Mouse (Mus musculus): ENCODE data around the gene Herpud1. TPM values are rescaled to one million over a fixed set of nuclear protein-coding genes. Genes with fewer than 3 reads are reported as not detected.
"Not testable (repeated sequence)": the region's sequence is repeated elsewhere in the genome, so short reads cannot be mapped to it uniquely, and the experiment has no call there.

Gene Herpud1
- polyA plus RNA-seq, 1 experiment from 2014 or later = 56.8 TPM

- no peak overlapping the region for H3K27ac ChIP-seq
- H3K4me3 ChIP-seq = no peak overlapping the region
- H3K9me3 ChIP-seq (replicated peaks) = no peaks in the 10 kb centered on the region
- ATAC-seq (ENCODE audit: low FRiP score) = no peak
- H3K4me2 ChIP-seq (replicated peaks) = no peak overlapping the region
- peaks cover 49% of the 10 kb centered on the region for H3K36me3 ChIP-seq
- H3K4me1 ChIP-seq = no peaks in the 10 kb centered on the region
- no peak overlapping the region for H3K9ac ChIP-seq
- no peaks in the 10 kb centered on the region for H3K27me3 ChIP-seq
- 90% methylated on average over 6 of the region's 6 CpGs for WGBS
These were observed 9.8 kb downstream of the Herpud1 start for GRCm38 (mm10) chr8:94395851-94396540.

GRCm38 (mm10) chr8:94396964-94397657, 10.9 kb downstream of the Herpud1 start:
- no peak overlapping the region for H3K4me2 ChIP-seq (replicated peaks)
- H3K27me3 ChIP-seq = no peaks in the 10 kb centered on the region
- no peaks in the 10 kb centered on the region for H3K9me3 ChIP-seq (replicated peaks)
- no peak overlapping the region for H3K4me3 ChIP-seq
- peaks cover 37% of the 10 kb centered on the region for H3K36me3 ChIP-seq
- H3K27ac ChIP-seq = no peak overlapping the region
- no peak overlapping the region for H3K9ac ChIP-seq
- 66% methylated on average over 11 of the region's 11 CpGs for WGBS
- no peaks in the 10 kb centered on the region for H3K4me1 ChIP-seq
- ATAC-seq (ENCODE audit: low FRiP score) = no peak

- no peak overlapping the region for H3K27ac ChIP-seq
- no peaks in the 10 kb centered on the region for H3K9me3 ChIP-seq (replicated peaks)
- H3K4me1 ChIP-seq = no peaks in the 10 kb centered on the region
- WGBS = 83% methylated on average over 6 of the region's 6 CpGs
- H3K9ac ChIP-seq = no peak overlapping the region
- H3K4me3 ChIP-seq = no peak overlapping the region
- peaks cover 25% of the 10 kb centered on the region for H3K36me3 ChIP-seq
- ATAC-seq (ENCODE audit: low FRiP score) = no peak
- no peaks in the 10 kb centered on the region for H3K27me3 ChIP-seq
- H3K4me2 ChIP-seq (replicated peaks) = no peak overlapping the region
These were observed 12.3 kb downstream of the Herpud1 start for GRCm38 (mm10) chr8:94398587-94398986.

- Histone ChIP-seq H3K4me2 (replicated peaks) (no peak overlapping the region), H3K27ac (no peak overlapping the region), H3K9ac (no peak overlapping the region), H3K4me1 (no peaks in the 10 kb centered on the region), H3K27me3 (no peaks in the 10 kb centered on the region), H3K36me3 (peaks cover 18% of the 10 kb centered on the region), H3K9me3 (replicated peaks) (no peaks in the 10 kb centered on the region), H3K4me3 (no peak overlapping the region)
- WGBS = 88% methylated on average over 3 of the region's 3 CpGs
- ATAC-seq (ENCODE audit: low FRiP score) = no peak
These were observed 13.2 kb downstream of the Herpud1 start for GRCm38 (mm10) chr8:94399361-94399953.

GRCm38 (mm10) chr8:94399957-94400356, 13.7 kb downstream of the Herpud1 start:
- H3K9me3 ChIP-seq (replicated peaks); H3K27ac ChIP-seq: not testable (repeated sequence)

GRCm38 (mm10) chr8:94408443-94409080, 22.3 kb downstream of the Herpud1 start:
- H3K9me3 ChIP-seq (replicated peaks) = no peaks in the 10 kb centered on the region
- H3K4me2 ChIP-seq (replicated peaks) = no peak overlapping the region
- H3K4me1 ChIP-seq = no peaks in the 10 kb centered on the region
- H3K9ac ChIP-seq = no peak overlapping the region
- H3K27me3 ChIP-seq = no peaks in the 10 kb centered on the region; the same call in 1 of the 2 replicates
- H3K27ac ChIP-seq = no peak overlapping the region
- no peaks in the 10 kb centered on the region for H3K36me3 ChIP-seq
- 68% methylated on average over 8 of the region's 8 CpGs for WGBS
- no peak overlapping the region for H3K4me3 ChIP-seq
- no peak for ATAC-seq (ENCODE audit: low FRiP score)

More at GRCm38 (mm10) chr8:94399957-94400356, 13.7 kb downstream of the Herpud1 start:
- not testable (repeated sequence) for ATAC-seq (ENCODE audit: low FRiP score); H3K4me3 ChIP-seq; H3K27me3 ChIP-seq; H3K4me2 ChIP-seq (replicated peaks); H3K9ac ChIP-seq; H3K4me1 ChIP-seq
- H3K36me3 ChIP-seq = peaks cover 13% of the 10 kb centered on the region
- WGBS = 79% methylated on average over 2 of the region's 2 CpGs

- ATAC-seq (ENCODE audit: low FRiP score) = no peak
- H3K4me3 ChIP-seq = no peak overlapping the region
- 82% methylated on average over 7 of the region's 7 CpGs for WGBS
These were observed 23.3 kb downstream of the Herpud1 start for GRCm38 (mm10) chr8:94409523-94409922.

GRCm38 (mm10) chr8:94412518-94412917, 26.3 kb downstream of the Herpud1 start:
- Histone ChIP-seq H3K4me2 (replicated peaks) (no peak overlapping the region), H3K9me3 (replicated peaks) (no peaks in the 10 kb centered on the region), H3K27ac (no peak overlapping the region), H3K4me3 (no peak overlapping the region), H3K4me1 (no peaks in the 10 kb centered on the region), H3K9ac (no peak overlapping the region), H3K36me3 (no peaks in the 10 kb centered on the region), H3K27me3 (no peaks in the 10 kb centered on the region; the same call in 1 of the 2 replicates)
- ATAC-seq (ENCODE audit: low FRiP score) = no peak
- WGBS = 88% methylated on average over 6 of the region's 6 CpGs

More at GRCm38 (mm10) chr8:94409523-94409922, 23.3 kb downstream of the Herpud1 start:
- Histone ChIP-seq H3K9me3 (replicated peaks) (no peaks in the 10 kb centered on the region), H3K4me1 (no peaks in the 10 kb centered on the region), H3K27ac (no peak overlapping the region), H3K4me2 (replicated peaks) (no peak overlapping the region), H3K36me3 (no peaks in the 10 kb centered on the region), H3K27me3 (no peaks in the 10 kb centered on the region; the same call in 1 of the 2 replicates), H3K9ac (no peak overlapping the region)

- H3K9me3 ChIP-seq (replicated peaks) = no peaks in the 10 kb centered on the region
- H3K4me2 ChIP-seq (replicated peaks) = no peak overlapping the region
- no peaks in the 10 kb centered on the region for H3K4me1 ChIP-seq
- H3K27me3 ChIP-seq = no peaks in the 10 kb centered on the region; the same call in 1 of the 2 replicates
- no peak overlapping the region for H3K4me3 ChIP-seq
- no peaks in the 10 kb centered on the region for H3K36me3 ChIP-seq
- H3K9ac ChIP-seq = no peak overlapping the region
- H3K27ac ChIP-seq = no peak overlapping the region
- no peak for ATAC-seq (ENCODE audit: low FRiP score)
- 90% methylated on average over 6 of the region's 6 CpGs for WGBS
These were observed 27.3 kb downstream of the Herpud1 start for GRCm38 (mm10) chr8:94413509-94413908.

- WGBS = 85% methylated on average over 2 of the region's 2 CpGs
- Histone ChIP-seq H3K27me3 (no peaks in the 10 kb centered on the region), H3K9me3 (replicated peaks) (no peaks in the 10 kb centered on the region), H3K4me2 (replicated peaks) (no peak overlapping the region), H3K36me3 (no peaks in the 10 kb centered on the region), H3K27ac (no peak overlapping the region), H3K9ac (no peak overlapping the region), H3K4me3 (no peak overlapping the region), H3K4me1 (no peaks in the 10 kb centered on the region)
- ATAC-seq (ENCODE audit: low FRiP score) = no peak
These were observed 29.0 kb downstream of the Herpud1 start for GRCm38 (mm10) chr8:94415218-94415617.

GRCm38 (mm10) chr8:94418017-94418416, 31.8 kb downstream of the Herpud1 start:
- no peaks in the 10 kb centered on the region for H3K36me3 ChIP-seq
- no peak overlapping the region for H3K27ac ChIP-seq
- H3K4me1 ChIP-seq = no peaks in the 10 kb centered on the region
- H3K4me3 ChIP-seq = no peak overlapping the region
- H3K4me2 ChIP-seq (replicated peaks) = no peak overlapping the region
- H3K9ac ChIP-seq = no peak overlapping the region
- ATAC-seq (ENCODE audit: low FRiP score) = no peak
- no peaks in the 10 kb centered on the region for H3K27me3 ChIP-seq
- no peaks in the 10 kb centered on the region for H3K9me3 ChIP-seq (replicated peaks)
- 72% methylated on average over 9 of the region's 9 CpGs for WGBS

- Histone ChIP-seq H3K9ac (no peak overlapping the region), H3K4me1 (no peaks in the 10 kb centered on the region)
These were observed 36.0 kb downstream of the Herpud1 start for GRCm38 (mm10) chr8:94422270-94422669.

More at GRCm38 (mm10) chr8:94422270-94422669, 36.0 kb downstream of the Herpud1 start:
- Histone ChIP-seq H3K9me3 (replicated peaks) (no peaks in the 10 kb centered on the region), H3K27me3 (no peaks in the 10 kb centered on the region), H3K27ac (no peak overlapping the region), H3K4me3 (no peak overlapping the region), H3K4me2 (replicated peaks) (no peak overlapping the region), H3K36me3 (no peaks in the 10 kb centered on the region)
- ATAC-seq (ENCODE audit: low FRiP score) = no peak
- 90% methylated on average over 4 of the region's 4 CpGs for WGBS
